Mouse (Mus musculus) heart, embryonic 14.5 days (tissue): ENCODE measurements around the gene Nrxn3. TPM values are rescaled to one million over a fixed set of nuclear protein-coding genes. Genes with fewer than 3 reads are reported as not detected.

Experiments
- ATAC-seq: fragments of 200-750 bp; cut with Nextera tagmentation; 2 replicates; pipeline ENCODE4 v1.8.0; 2017; ENCODE audit warnings: low read depth, moderate TSS enrichment; ENCODE audit not compliant: insufficient number of reproducible peaks, insufficient read depth, low FRiP score
- H3K27ac ChIP-seq, 2 experiments: fragments of 200-500 bp in 1 of 2; fragments of 300-500 bp in 1 of 2; sonication (generic) in 1 of 2; replicated peaks in 1 of 2; 2 replicates each; pipeline ENCODE4 v1.5.1; 2012 to 2014; ENCODE audit warnings: low read depth in 2 of 2, low read length in 2 of 2, control low read depth in 1 of 2, mild to moderate bottlenecking in 1 of 2, mixed read lengths in 1 of 2; ENCODE audit not compliant: control insufficient read depth in 1 of 2, insufficient read depth in 1 of 2
- H3K27me3 ChIP-seq: fragments of 300-500 bp; sonication (generic); 2 replicates; pipeline ENCODE4 v1.6.1; 2014; ENCODE audit warnings: mild to moderate bottlenecking, low read length, control low read depth; ENCODE audit not compliant: control insufficient read depth, insufficient read depth
- H3K36me3 ChIP-seq: fragments of 300-500 bp; sonication (generic); 2 replicates; pipeline ENCODE4 v1.6.1; 2014; ENCODE audit warnings: mild to moderate bottlenecking, control low read depth, low read length, mixed read lengths; ENCODE audit not compliant: control insufficient read depth, insufficient read depth
- H3K4me1 ChIP-seq, 2 experiments: fragments of 200-500 bp in 1 of 2; fragments of 300-500 bp in 1 of 2; sonication (generic) in 1 of 2; 2 replicates each; pipeline ENCODE4 v1.6.1; 2012 to 2014; ENCODE audit warnings: low read length in 2 of 2, control low read depth in 1 of 2, mixed read lengths in 1 of 2; ENCODE audit not compliant: control insufficient read depth in 2 of 2, insufficient read depth in 2 of 2
- H3K4me2 ChIP-seq: fragments of 300-500 bp; sonication (generic); 2 replicates; pipeline ENCODE4 v1.6.1; 2014; ENCODE audit warnings: mild to moderate bottlenecking, low read length
- H3K4me3 ChIP-seq, 2 experiments: fragments of 200-500 bp in 1 of 2; fragments of 300-500 bp in 1 of 2; sonication (generic) in 1 of 2; 2 replicates each; pipeline ENCODE4 v1.5.1; 2012 to 2014; ENCODE audit warnings: low read length in 2 of 2, mild to moderate bottlenecking in 2 of 2, control low read depth in 1 of 2, low read depth in 1 of 2, moderate library complexity in 1 of 2; ENCODE audit not compliant: control insufficient read depth in 1 of 2, insufficient read depth in 1 of 2
- H3K9ac ChIP-seq: fragments of 300-500 bp; sonication (generic); 2 replicates; pipeline ENCODE4 v1.6.1; 2014; ENCODE audit warnings: mild to moderate bottlenecking, low read length
- H3K9me3 ChIP-seq: fragments of 300-500 bp; sonication (generic); 2 replicates; pipeline ENCODE4 v1.6.1; 2016; ENCODE audit warnings: low read length, control low read depth; ENCODE audit not compliant: control insufficient read depth
- WGBS: fragments of 180-500 bp; shearing (Covaris S2); extraction: QIAGEN DNeasy Blood & Tissue Kit; methylation state at CpG from one replicate; pipeline ENCODE4 v1.1.7; 2014; 5-methylcytosine and 5-hydroxymethylcytosine counted together
- polyA plus RNA-seq: library from polyadenylated mRNA; unstranded; fragments of >200 nt; fragmentation: Nextera tagmentation; extraction: Ambion mirVana; gene quantifications from 2 replicates; pipeline ENCODE4 v1.2.1, GENCODE M21; 2014

The Nrxn3 gene
- polyA plus RNA-seq, 1 experiment from 2014 or later: 1.7 TPM

- H3K4me1 ChIP-seq: no peaks in the 10 kb centered on the region; a peak in 1 of 4 replicates
- ATAC-seq: no peak
- WGBS: 59% methylated on average over 6 of the region's 6 CpGs
- no peak overlapping the region for H3K4me2 ChIP-seq
- H3K9me3 ChIP-seq: no peaks in the 10 kb centered on the region
- H3K27ac ChIP-seq: no peak overlapping the region
- H3K9ac ChIP-seq: no peak overlapping the region
- H3K27me3 ChIP-seq: no peaks in the 10 kb centered on the region
- no peaks in the 10 kb centered on the region for H3K36me3 ChIP-seq
- H3K4me3 ChIP-seq: no peak overlapping the region
These were observed 560.0 kb downstream of the Nrxn3 start for GRCm38 (mm10) chr12:89282362-89283343.

DNA sequence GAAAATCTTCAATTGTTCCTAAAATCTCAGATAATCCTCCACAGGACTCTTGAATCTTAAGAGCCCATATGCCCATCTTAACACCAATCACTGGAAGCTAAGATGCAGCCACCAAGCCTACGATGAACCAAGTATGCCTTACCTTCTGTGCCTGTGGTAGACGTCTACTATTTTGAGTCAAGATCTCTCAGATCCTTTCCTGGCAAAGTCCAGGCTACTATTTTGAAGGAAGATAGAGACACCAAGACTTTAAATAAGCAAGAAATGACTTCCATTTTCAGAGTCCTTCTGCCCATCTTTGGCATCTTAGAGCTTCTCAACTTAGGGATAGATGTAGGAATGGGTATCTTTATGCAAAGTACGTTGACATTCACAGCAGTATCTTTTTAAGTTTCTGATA, 561.7 kb downstream of the Nrxn3 start:
- Histone ChIP-seq H3K4me3 (no peak overlapping the region), H3K27ac (no peak overlapping the region), H3K36me3 (no peaks in the 10 kb centered on the region), H3K4me1 (no peaks in the 10 kb centered on the region; a peak in 1 of 4 replicates), H3K27me3 (no peaks in the 10 kb centered on the region), H3K4me2 (no peak overlapping the region), H3K9me3 (no peaks in the 10 kb centered on the region), H3K9ac (no peak overlapping the region)
- WGBS: 74% methylated on average over 3 of the region's 3 CpGs
- ATAC-seq: no peak

GRCm38 (mm10) chr12:89287037-89287436, 564.4 kb downstream of the Nrxn3 start:
- no peak overlapping the region for H3K27ac ChIP-seq

GRCm38 (mm10) chr12:89289589-89290274, 567.1 kb downstream of the Nrxn3 start:
- no peaks in the 10 kb centered on the region; a peak in 1 of 4 replicates for H3K4me1 ChIP-seq
- H3K27me3 ChIP-seq: no peaks in the 10 kb centered on the region
- ATAC-seq: no peak
- no peaks in the 10 kb centered on the region for H3K9me3 ChIP-seq
- H3K4me3 ChIP-seq: no peak overlapping the region
- H3K4me2 ChIP-seq: no peak overlapping the region
- no peak overlapping the region for H3K9ac ChIP-seq
- H3K36me3 ChIP-seq: no peaks in the 10 kb centered on the region
- WGBS: 65% methylated on average over 4 of the region's 4 CpGs
- no peak overlapping the region for H3K27ac ChIP-seq

More at GRCm38 (mm10) chr12:89287037-89287436, 564.4 kb downstream of the Nrxn3 start:
- H3K36me3 ChIP-seq: no peaks in the 10 kb centered on the region
- WGBS: 58% methylated on average over 4 of the region's 4 CpGs
- H3K9me3 ChIP-seq: no peaks in the 10 kb centered on the region
- H3K9ac ChIP-seq: no peak overlapping the region
- no peaks in the 10 kb centered on the region; a peak in 1 of 4 replicates for H3K4me1 ChIP-seq
- ATAC-seq: no peak
- H3K4me3 ChIP-seq: no peak overlapping the region
- H3K4me2 ChIP-seq: no peak overlapping the region
- H3K27me3 ChIP-seq: no peaks in the 10 kb centered on the region

- Histone ChIP-seq H3K4me2 (no peak overlapping the region), H3K4me3 (no peak overlapping the region), H3K27ac (no peak overlapping the region), H3K9me3 (no peaks in the 10 kb centered on the region), H3K27me3 (no peaks in the 10 kb centered on the region), H3K9ac (no peak overlapping the region), H3K36me3 (no peaks in the 10 kb centered on the region), H3K4me1 (no peaks in the 10 kb centered on the region; a peak in 1 of 4 replicates)
- no peak for ATAC-seq
- 52% methylated on average over 4 of the region's 4 CpGs for WGBS
These were observed 568.3 kb downstream of the Nrxn3 start for GRCm38 (mm10) chr12:89290736-89291574.

DNA sequence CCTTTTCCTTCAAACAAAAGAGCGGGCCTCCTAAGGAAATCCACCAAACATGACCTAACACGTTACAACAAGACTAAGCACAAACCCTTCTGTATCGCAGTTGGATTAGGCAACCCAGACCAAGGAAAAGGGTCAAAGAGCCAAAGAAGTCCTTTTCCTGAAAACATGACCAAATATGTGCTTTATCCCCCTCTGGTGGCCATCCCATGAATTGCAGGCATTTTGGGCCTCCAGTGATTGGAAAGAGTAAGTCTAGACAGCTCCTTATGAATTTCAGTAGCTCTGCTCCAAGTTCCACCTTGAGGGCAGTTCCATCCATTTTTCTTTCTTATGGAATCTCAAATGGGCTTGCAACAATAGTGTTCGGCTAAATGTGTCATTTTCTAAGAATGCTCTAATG, 579.3 kb downstream of the Nrxn3 start:
- no peaks in the 10 kb centered on the region for H3K4me1 ChIP-seq
- no peaks in the 10 kb centered on the region for H3K36me3 ChIP-seq
- H3K9ac ChIP-seq: no peak overlapping the region
- H3K27me3 ChIP-seq: no peaks in the 10 kb centered on the region
- no peak overlapping the region for H3K27ac ChIP-seq
- no peak for ATAC-seq
- no peak overlapping the region for H3K4me3 ChIP-seq
- no peaks in the 10 kb centered on the region for H3K9me3 ChIP-seq
- H3K4me2 ChIP-seq: no peak overlapping the region
- WGBS: 39% methylated on average over 4 of the region's 4 CpGs

GRCm38 (mm10) chr12:89310200-89310599, 587.5 kb downstream of the Nrxn3 start:
- no peak for ATAC-seq
- H3K4me2 ChIP-seq: no peak overlapping the region
- no peak overlapping the region for H3K4me3 ChIP-seq
- H3K27ac ChIP-seq: no peak overlapping the region
- H3K9me3 ChIP-seq: no peaks in the 10 kb centered on the region
- no peak overlapping the region for H3K9ac ChIP-seq
- no peaks in the 10 kb centered on the region for H3K4me1 ChIP-seq
- no peaks in the 10 kb centered on the region for H3K27me3 ChIP-seq
- 78% methylated on average over 1 of the region's 1 CpGs for WGBS
- no peaks in the 10 kb centered on the region for H3K36me3 ChIP-seq
